Mouse (Mus musculus) liver (tissue): Measurements from ENCODE around the gene Camta1.

ENCODE experiments used
- DNase-seq: peaks from one replicate; pipeline ENCODE4 v3.0.0-alpha.2; 2020; ENCODE audit warnings: mixed read lengths

The Camta1 gene

GRCm38 (mm10) chr4:151096334-151097103, 765.2 kb downstream of the Camta1 start:
- no peak for DNase-seq

GRCm38 (mm10) chr4:151095207-151095606, 766.5 kb downstream of the Camta1 start:
- peak; percentile 27 for DNase-seq

- DNase-seq: no peak
Observed at GRCm38 (mm10) chr4:151089270-151089669, 772.4 kb downstream of the Camta1 start, which contains the start of gene Gm13090. Gene Gm13090 (plus strand): TSS chr4:151089570.

GRCm38 (mm10) chr4:151088819-151089218, 772.9 kb downstream of the Camta1 start:
- DNase-seq: no peak

GRCm38 (mm10) chr4:151087358-151087757, 774.3 kb downstream of the Camta1 start:
- no peak for DNase-seq

- DNase-seq: no peak
Observed at GRCm38 (mm10) chr4:151083027-151083426, 778.6 kb downstream of the Camta1 start.

- no peak for DNase-seq
Observed at GRCm38 (mm10) chr4:151081977-151082376, 779.7 kb downstream of the Camta1 start.

- DNase-seq: no peak
Observed at GRCm38 (mm10) chr4:151081355-151081754, 780.3 kb downstream of the Camta1 start.

GRCm38 (mm10) chr4:151074817-151075216, 786.9 kb downstream of the Camta1 start:
- no peak for DNase-seq

GRCm38 (mm10) chr4:151073108-151073744, 788.5 kb downstream of the Camta1 start:
- DNase-seq: peak; percentile 58

GRCm38 (mm10) chr4:151070962-151071361, 790.7 kb downstream of the Camta1 start:
- DNase-seq: no peak

GRCm38 (mm10) chr4:151068751-151069150, 792.9 kb downstream of the Camta1 start:
- DNase-seq: no peak

- no peak for DNase-seq
Observed at GRCm38 (mm10) chr4:151059566-151059965, 802.1 kb downstream of the Camta1 start.

GRCm38 (mm10) chr4:151058634-151059033, 803.0 kb downstream of the Camta1 start:
- DNase-seq: no peak

- DNase-seq: peak; percentile 100
Observed at GRCm38 (mm10) chr4:151057347-151058321, 804.0 kb downstream of the Camta1 start, which contains the start of gene Vamp3. Gene Vamp3 (minus strand): TSS chr4:151057963.

- no peak for DNase-seq
Observed at GRCm38 (mm10) chr4:151051162-151051561, 810.5 kb downstream of the Camta1 start.

GRCm38 (mm10) chr4:151046524-151046923, 815.2 kb downstream of the Camta1 start:
- no peak for DNase-seq

GRCm38 (mm10) chr4:151044944-151045570, 816.6 kb downstream of the Camta1 start:
- no peak for DNase-seq

GRCm38 (mm10) chr4:151044037-151044943, 817.4 kb downstream of the Camta1 start, which contains the start of gene Per3:
Gene Per3 (minus strand): TSS chr4:151044665.
- DNase-seq: peak; percentile 98

GRCm38 (mm10) chr4:151043281-151043680, 818.4 kb downstream of the Camta1 start:
- peak; percentile 12 for DNase-seq

- DNase-seq: no peak
Observed at GRCm38 (mm10) chr4:151041506-151041905, 820.2 kb downstream of the Camta1 start.
